Mouse (Mus musculus): ENCODE data around the gene Stard7. TPM values are rescaled to one million over a fixed set of nuclear protein-coding genes. Genes with fewer than 3 reads are reported as not detected.

Stard7 gene
- polyA plus RNA-seq, 1 experiment from 2014 or later = 88.9 TPM

DNA sequence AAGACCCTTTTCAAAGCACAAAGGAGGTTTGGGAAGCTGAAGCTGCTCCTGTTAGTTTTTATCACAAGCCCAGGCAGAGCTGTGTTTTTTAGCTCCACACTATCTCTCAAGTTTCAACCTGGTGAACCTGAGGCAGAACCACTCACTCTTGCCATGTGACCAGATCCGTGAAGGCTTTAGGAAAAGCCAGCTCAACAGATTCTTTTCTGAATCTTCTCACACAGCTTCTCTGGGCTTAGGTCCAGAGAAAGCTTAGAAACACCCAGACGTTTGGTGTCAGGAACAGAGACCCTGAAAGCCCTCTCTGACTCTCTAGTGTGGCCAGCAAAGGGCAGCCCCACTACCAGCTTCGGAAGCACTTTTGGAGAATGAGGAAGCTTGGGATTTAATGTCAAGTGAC, 18.6 kb upstream of the Stard7 start:
- DNase-seq (ENCODE audit: low spot score) (no peak), ATAC-seq (replicated peaks; ENCODE audit: low FRiP score) (no peak)
- WGBS = 78% methylated on average over 3 of the region's 3 CpGs
- Histone ChIP-seq H3K27me3 (replicated peaks; ENCODE audit: control insufficient read depth, insufficient read depth, low read length) (no peaks in the 10 kb centered on the region), H3K9me3 (ENCODE audit: control insufficient read depth, low read length) (no peaks in the 10 kb centered on the region), H3K36me3 (ENCODE audit: control insufficient read depth, insufficient read depth, low read length) (peaks cover 4% of the 10 kb centered on the region), H3K4me2 (no peak overlapping the region), H3K27ac (ENCODE audit: low read depth, low read length) (no peak overlapping the region), H3K9ac (ENCODE audit: low read depth, low read length) (no peak overlapping the region), H3K4me3 (ENCODE audit: low read depth, low read length) (no peak overlapping the region), H3K4me1 (replicated peaks; ENCODE audit: control insufficient read depth, insufficient read depth, low read length) (peaks cover 19% of the 10 kb centered on the region)

DNA sequence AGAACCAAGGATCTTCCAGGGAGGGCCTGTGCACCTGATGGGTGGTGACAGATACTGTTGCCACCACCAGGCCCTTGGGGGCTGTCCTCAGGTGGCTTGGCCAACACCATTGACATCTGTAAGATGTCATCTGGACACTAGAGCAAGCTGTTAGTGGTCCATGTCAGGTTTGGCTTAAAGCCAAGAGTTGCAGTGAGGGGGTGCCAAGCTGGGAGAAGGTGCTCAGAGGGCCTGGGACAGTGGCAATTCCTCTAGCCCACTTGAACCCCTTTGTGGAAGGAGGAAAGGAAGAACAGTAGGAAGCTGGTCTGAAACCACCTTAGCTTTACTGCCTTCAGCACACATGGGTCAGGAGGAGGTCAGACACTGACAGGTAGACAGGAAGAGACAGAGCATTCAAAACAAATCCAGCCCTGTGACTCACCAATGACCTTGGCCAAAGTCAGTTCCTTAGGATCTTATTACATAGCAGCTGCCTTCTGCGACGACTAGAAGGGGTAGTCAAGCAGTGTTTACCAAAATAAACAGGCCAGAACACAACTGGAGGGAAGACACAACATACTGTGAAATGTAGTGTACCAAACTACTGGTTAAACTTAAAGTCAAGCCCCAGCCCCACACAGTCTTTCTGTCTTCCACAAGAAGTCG, 18.0 kb upstream of the Stard7 start:
- no peak overlapping the region for H3K4me3 ChIP-seq (ENCODE audit: low read depth, low read length)
- 84% methylated on average over 3 of the region's 3 CpGs for WGBS
- DNase-seq (ENCODE audit: low spot score) = no peak
- H3K9ac ChIP-seq (ENCODE audit: low read depth, low read length) = no peak overlapping the region
- H3K4me1 ChIP-seq (replicated peaks; ENCODE audit: control insufficient read depth, insufficient read depth, low read length) = peaks cover 13% of the 10 kb centered on the region
- no peak overlapping the region for H3K4me2 ChIP-seq
- H3K27me3 ChIP-seq (replicated peaks; ENCODE audit: control insufficient read depth, insufficient read depth, low read length) = no peaks in the 10 kb centered on the region
- no peak for ATAC-seq (replicated peaks; ENCODE audit: low FRiP score)
- no peak overlapping the region for H3K27ac ChIP-seq (ENCODE audit: low read depth, low read length)
- H3K36me3 ChIP-seq (ENCODE audit: control insufficient read depth, insufficient read depth, low read length) = peaks cover 6% of the 10 kb centered on the region
- no peaks in the 10 kb centered on the region for H3K9me3 ChIP-seq (ENCODE audit: control insufficient read depth, low read length)

DNA sequence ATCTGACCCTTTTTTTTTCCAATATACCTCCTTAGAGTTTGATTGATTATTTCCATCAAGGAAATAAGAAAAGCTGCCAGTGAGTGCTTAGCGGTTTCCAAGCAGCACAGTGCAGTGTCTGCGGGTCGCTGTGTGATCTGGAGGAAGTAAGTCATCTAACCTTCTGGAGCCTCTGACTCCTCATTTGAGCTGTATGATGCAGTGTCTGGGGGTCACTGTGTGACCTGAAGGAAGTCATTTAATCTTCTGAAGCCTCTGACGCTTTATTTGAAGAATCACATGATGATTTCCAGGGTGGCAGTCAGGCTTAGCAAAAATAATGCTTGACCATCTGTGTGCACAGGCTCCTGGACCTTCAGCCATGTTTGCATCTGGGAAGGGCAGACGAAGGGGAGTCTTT, 17.2 kb upstream of the Stard7 start:
- no peak overlapping the region for H3K27ac ChIP-seq (ENCODE audit: low read depth, low read length)
- no peak overlapping the region for H3K4me3 ChIP-seq (ENCODE audit: low read depth, low read length)
- H3K4me1 ChIP-seq (replicated peaks; ENCODE audit: control insufficient read depth, insufficient read depth, low read length) = peaks cover 13% of the 10 kb centered on the region
- 78% methylated on average over 5 of the region's 5 CpGs for WGBS
- peaks cover 13% of the 10 kb centered on the region for H3K36me3 ChIP-seq (ENCODE audit: control insufficient read depth, insufficient read depth, low read length)
- DNase-seq (ENCODE audit: low spot score) (no peak), ATAC-seq (replicated peaks; ENCODE audit: low FRiP score) (no peak)
- H3K27me3 ChIP-seq (replicated peaks; ENCODE audit: control insufficient read depth, insufficient read depth, low read length) = no peaks in the 10 kb centered on the region
- no peak overlapping the region for H3K4me2 ChIP-seq
- no peak overlapping the region for H3K9ac ChIP-seq (ENCODE audit: low read depth, low read length)
- H3K9me3 ChIP-seq (ENCODE audit: control insufficient read depth, low read length) = no peaks in the 10 kb centered on the region

DNA sequence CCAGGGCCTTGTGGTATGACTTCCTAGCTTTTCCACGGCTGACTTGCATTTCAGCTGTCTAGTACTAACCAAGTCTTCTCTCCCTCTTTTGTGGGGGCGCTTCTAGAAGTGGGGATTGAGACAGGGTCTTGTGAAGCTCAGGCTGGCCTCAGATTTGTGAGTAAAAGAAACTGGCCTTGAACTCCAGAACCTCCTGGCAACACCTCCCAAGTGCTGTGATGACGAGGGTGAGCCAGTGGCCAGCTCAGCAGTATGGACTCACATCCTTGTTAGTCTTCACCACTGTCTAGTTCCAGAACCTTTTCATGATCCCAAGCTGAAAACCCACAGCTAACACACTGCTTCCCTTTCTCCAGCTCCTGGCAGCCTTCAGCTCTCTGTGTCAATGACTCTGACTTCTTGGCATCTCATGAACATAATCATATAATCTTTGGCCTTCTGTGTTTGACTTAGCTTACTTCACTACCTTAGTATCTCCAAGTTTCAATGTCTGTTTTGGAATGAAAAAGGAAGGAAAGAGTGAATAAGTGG, 15.3 kb upstream of the Stard7 start:
- WGBS = 79% methylated on average over 3 of the region's 3 CpGs
- ATAC-seq (replicated peaks; ENCODE audit: low FRiP score) = no peak

DNA sequence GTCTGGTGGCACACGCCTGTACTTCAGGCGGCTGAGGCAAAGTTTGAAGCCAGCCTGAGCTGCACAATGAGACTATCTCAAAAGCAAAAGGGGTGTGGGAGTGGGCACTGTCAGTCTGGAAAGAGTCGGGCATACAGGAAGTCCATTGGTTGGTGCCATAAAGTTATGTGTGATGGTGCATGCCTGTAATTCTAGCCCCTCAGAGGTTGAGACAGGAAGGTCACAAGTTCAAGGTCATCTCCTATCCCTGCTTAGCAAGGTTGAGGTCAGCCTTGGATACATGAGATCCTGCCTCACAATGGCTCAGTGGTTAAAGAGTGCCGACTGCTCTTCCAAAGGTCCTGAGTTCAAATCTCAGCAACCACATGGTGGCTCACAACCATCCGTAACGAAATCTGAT, 14.7 kb upstream of the Stard7 start:
- Histone ChIP-seq H3K36me3 (ENCODE audit: control insufficient read depth, insufficient read depth, low read length) (peaks cover 16% of the 10 kb centered on the region), H3K9ac (ENCODE audit: low read depth, low read length) (no peak overlapping the region), H3K4me2 (no peak overlapping the region), H3K27ac (ENCODE audit: low read depth, low read length) (no peak overlapping the region), H3K4me1 (replicated peaks; ENCODE audit: control insufficient read depth, insufficient read depth, low read length) (peaks cover 2% of the 10 kb centered on the region), H3K4me3 (ENCODE audit: low read depth, low read length) (no peak overlapping the region), H3K27me3 (replicated peaks; ENCODE audit: control insufficient read depth, insufficient read depth, low read length) (no peaks in the 10 kb centered on the region), H3K9me3 (ENCODE audit: control insufficient read depth, low read length) (no peaks in the 10 kb centered on the region)
- DNase-seq (ENCODE audit: low spot score) (no peak), ATAC-seq (replicated peaks; ENCODE audit: low FRiP score) (no peak)
- 87% methylated on average over 6 of the region's 6 CpGs for WGBS

More for the DNA sequence above, 15.3 kb upstream of the Stard7 start:
- no peak for DNase-seq (ENCODE audit: low spot score)
- peaks cover 16% of the 10 kb centered on the region for H3K36me3 ChIP-seq (ENCODE audit: control insufficient read depth, insufficient read depth, low read length)
- peaks cover 2% of the 10 kb centered on the region for H3K4me1 ChIP-seq (replicated peaks; ENCODE audit: control insufficient read depth, insufficient read depth, low read length)
- no peaks in the 10 kb centered on the region for H3K27me3 ChIP-seq (replicated peaks; ENCODE audit: control insufficient read depth, insufficient read depth, low read length)
- H3K27ac ChIP-seq (ENCODE audit: low read depth, low read length) = no peak overlapping the region
- H3K9me3 ChIP-seq (ENCODE audit: control insufficient read depth, low read length) = no peaks in the 10 kb centered on the region
- no peak overlapping the region for H3K4me3 ChIP-seq (ENCODE audit: low read depth, low read length)
- no peak overlapping the region for H3K9ac ChIP-seq (ENCODE audit: low read depth, low read length)
- no peak overlapping the region for H3K4me2 ChIP-seq

DNA sequence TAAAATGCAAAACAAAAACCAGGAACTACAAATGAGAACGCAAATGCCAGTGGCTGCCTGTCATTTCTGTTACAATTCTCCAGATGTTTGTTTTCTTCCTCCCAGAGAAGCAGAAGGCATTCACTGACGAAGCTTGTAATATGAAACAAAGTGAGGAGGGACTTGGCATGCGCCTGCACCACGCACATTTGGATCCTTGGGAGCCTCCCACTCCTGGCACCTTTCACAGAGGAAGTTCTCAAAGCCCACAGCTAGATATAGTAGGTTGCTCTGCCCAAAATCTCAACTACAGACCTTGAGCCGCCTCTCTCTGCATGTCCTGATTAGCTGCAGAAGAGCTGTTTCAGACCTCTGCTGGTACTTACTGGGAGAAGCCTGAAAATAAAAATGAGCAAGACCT, 10.7 kb upstream of the Stard7 start:
- no peak overlapping the region for H3K27ac ChIP-seq (ENCODE audit: low read depth, low read length)
- no peak overlapping the region for H3K9ac ChIP-seq (ENCODE audit: low read depth, low read length)
- H3K27me3 ChIP-seq (replicated peaks; ENCODE audit: control insufficient read depth, insufficient read depth, low read length) = no peaks in the 10 kb centered on the region
- H3K4me1 ChIP-seq (replicated peaks; ENCODE audit: control insufficient read depth, insufficient read depth, low read length) = no peaks in the 10 kb centered on the region
- H3K9me3 ChIP-seq (ENCODE audit: control insufficient read depth, low read length) = no peaks in the 10 kb centered on the region
- H3K4me3 ChIP-seq (ENCODE audit: low read depth, low read length) = no peak overlapping the region
- DNase-seq (ENCODE audit: low spot score) (no peak), ATAC-seq (replicated peaks; ENCODE audit: low FRiP score) (no peak)
- H3K4me2 ChIP-seq = no peak overlapping the region
- WGBS = 87% methylated on average over 5 of the region's 5 CpGs
- H3K36me3 ChIP-seq (ENCODE audit: control insufficient read depth, insufficient read depth, low read length) = peaks cover 16% of the 10 kb centered on the region

DNA sequence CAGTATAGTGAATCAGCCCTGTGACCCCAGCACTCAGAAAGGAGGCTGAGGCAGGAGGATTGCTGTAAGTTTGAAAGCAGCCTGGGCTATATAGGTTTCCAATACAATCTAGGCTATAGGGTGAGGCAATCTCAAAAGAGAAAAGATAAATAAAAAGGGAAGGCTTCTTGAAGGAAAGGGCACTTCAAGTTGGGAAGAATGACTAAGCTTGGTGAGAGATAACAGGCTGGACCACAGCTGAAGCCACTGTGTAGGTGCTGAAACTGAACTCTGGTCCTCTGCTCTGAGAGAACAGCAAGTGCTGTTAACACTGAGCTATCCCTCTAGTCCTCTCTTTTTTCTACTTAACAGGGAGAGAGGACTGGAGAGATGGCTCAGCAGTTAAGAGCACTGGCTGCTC, 7.5 kb upstream of the Stard7 start:
- peaks cover 5% of the 10 kb centered on the region for H3K36me3 ChIP-seq (ENCODE audit: control insufficient read depth, insufficient read depth, low read length)
- no peaks in the 10 kb centered on the region for H3K4me1 ChIP-seq (replicated peaks; ENCODE audit: control insufficient read depth, insufficient read depth, low read length)
- H3K9ac ChIP-seq (ENCODE audit: low read depth, low read length) = no peak overlapping the region
- H3K27me3 ChIP-seq (replicated peaks; ENCODE audit: control insufficient read depth, insufficient read depth, low read length) = no peaks in the 10 kb centered on the region
- no peak for DNase-seq (ENCODE audit: low spot score)
- H3K4me3 ChIP-seq (ENCODE audit: low read depth, low read length) = no peak overlapping the region
- H3K4me2 ChIP-seq = no peak overlapping the region
- no peak for ATAC-seq (replicated peaks; ENCODE audit: low FRiP score)
- no peak overlapping the region for H3K27ac ChIP-seq (ENCODE audit: low read depth, low read length)
- H3K9me3 ChIP-seq (ENCODE audit: control insufficient read depth, low read length) = no peaks in the 10 kb centered on the region

DNA sequence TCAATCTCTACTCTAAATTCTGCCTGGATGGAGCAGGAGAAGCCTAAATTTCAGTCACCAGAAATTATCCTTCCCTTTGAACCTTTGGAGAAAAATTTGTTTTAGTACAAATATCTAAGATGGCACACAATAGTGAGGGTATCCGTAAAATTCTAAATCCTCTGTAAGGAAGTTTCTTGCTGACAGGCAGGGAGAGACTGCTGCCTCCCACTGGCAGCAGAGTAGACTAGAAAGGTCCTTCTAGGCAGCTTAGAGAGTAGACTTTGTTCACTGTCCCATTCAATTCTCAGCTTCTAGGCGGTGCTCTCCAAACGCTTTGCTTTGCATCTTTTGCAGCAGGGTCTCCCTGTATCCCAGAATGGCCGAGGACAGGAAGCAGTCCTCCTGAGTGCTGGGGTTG, 2.2 kb upstream of the Stard7 start:
- H3K9ac ChIP-seq (ENCODE audit: low read depth, low read length) = 0 out of 2 replicates have a peak overlapping the region, but pooled peaks have one; percentile 9
- 70% methylated on average over 4 of the region's 4 CpGs for WGBS
- no peak overlapping the region for H3K4me3 ChIP-seq (ENCODE audit: low read depth, low read length)
- no peak overlapping the region for H3K27ac ChIP-seq (ENCODE audit: low read depth, low read length)
- no peak overlapping the region for H3K4me2 ChIP-seq
- no peaks in the 10 kb centered on the region for H3K36me3 ChIP-seq (ENCODE audit: control insufficient read depth, insufficient read depth, low read length)
- no peaks in the 10 kb centered on the region for H3K27me3 ChIP-seq (replicated peaks; ENCODE audit: control insufficient read depth, insufficient read depth, low read length)
- no peaks in the 10 kb centered on the region for H3K9me3 ChIP-seq (ENCODE audit: control insufficient read depth, low read length)
- ATAC-seq (replicated peaks; ENCODE audit: low FRiP score) (no peak), DNase-seq (ENCODE audit: low spot score) (no peak)
- peaks cover 3% of the 10 kb centered on the region for H3K4me1 ChIP-seq (replicated peaks; ENCODE audit: control insufficient read depth, insufficient read depth, low read length)

DNA sequence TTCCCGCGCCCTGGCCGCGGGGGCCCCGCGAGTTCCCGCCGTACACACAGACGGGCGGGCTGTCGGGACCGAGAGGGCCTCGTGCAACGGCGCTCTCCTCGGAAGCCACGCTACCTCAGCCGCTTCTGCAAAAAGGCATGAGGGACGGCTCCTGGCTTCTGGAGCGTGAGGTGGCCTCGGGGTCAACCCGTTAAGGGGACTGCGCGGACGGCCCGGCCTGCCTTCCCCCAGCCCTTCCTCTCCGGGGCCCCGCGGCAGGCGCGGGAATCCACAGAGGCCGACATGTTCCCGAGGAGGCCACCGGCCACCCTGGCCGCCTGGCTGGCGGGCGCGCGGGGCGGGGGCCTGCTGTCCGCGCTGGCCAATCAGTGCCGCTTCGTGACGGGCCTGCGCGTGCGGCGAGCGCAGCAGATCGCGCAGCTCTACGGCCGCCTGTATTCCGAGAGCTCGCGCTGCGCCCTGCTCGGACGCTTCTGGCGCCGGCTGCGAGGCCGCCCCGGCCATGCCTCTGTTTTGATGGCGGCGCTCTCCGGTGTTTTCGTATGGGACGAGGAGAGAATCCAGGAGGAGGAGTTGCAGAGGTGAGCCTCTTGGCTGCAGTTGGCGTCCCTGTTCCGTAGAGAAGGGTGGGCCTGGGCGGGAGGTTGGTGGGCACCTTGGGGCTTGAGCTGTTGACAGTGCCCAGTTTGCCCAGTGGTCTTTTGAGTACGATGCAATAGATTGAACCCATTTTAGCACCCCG, 453 bp downstream of the Stard7 start:
- peak overlapping the region; percentile 96 for H3K4me3 ChIP-seq (ENCODE audit: low read depth, low read length)
- no peaks in the 10 kb centered on the region for H3K27me3 ChIP-seq (replicated peaks; ENCODE audit: control insufficient read depth, insufficient read depth, low read length)
- H3K4me2 ChIP-seq = peak overlapping the region; percentile 91
- peaks cover 12% of the 10 kb centered on the region for H3K4me1 ChIP-seq (replicated peaks; ENCODE audit: control insufficient read depth, insufficient read depth, low read length)
- peak overlapping the region; percentile 96 for H3K27ac ChIP-seq (ENCODE audit: low read depth, low read length)
- peak overlapping the region; percentile 96 for H3K9ac ChIP-seq (ENCODE audit: low read depth, low read length)
- no peaks in the 10 kb centered on the region for H3K36me3 ChIP-seq (ENCODE audit: control insufficient read depth, insufficient read depth, low read length)
- H3K9me3 ChIP-seq (ENCODE audit: control insufficient read depth, low read length) = no peaks in the 10 kb centered on the region
- DNase-seq (ENCODE audit: low spot score) (peak; percentile 85), ATAC-seq (replicated peaks; ENCODE audit: low FRiP score) (peak; percentile 89)
- under 1% methylated on average over 70 of the region's 75 CpGs for WGBS

Measured in liver, embryonic 11.5 days (tissue).